Mouse (Mus musculus) cerebellum, adult 11 months (tissue): ENCODE measurements at regions not wholly inside any gene's neighbourhood (a gene's known extent, or its start where the extent isn't known, plus 50 kb on each side); places are given as distances from the start of the nearest gene placed in this dataset.

ENCODE experiments used
- DNase-seq: peaks from one replicate; pipeline ENCODE4 v3.0.0; 2022

GRCm38 (mm10) chr14:16897747-16898544, 79.0 kb upstream of the Rarb start:
- no peak for DNase-seq

- DNase-seq, result no peak
Observed at GRCm38 (mm10) chr14:16896974-16897373, 78.0 kb upstream of the Rarb start.

- DNase-seq, result no peak
Observed at GRCm38 (mm10) chr14:16881249-16881648, 62.3 kb upstream of the Rarb start.

- DNase-seq, result no peak
Observed at GRCm38 (mm10) chr14:16869221-16869620, 50.3 kb upstream of the Rarb start.
